Mouse (Mus musculus) midbrain, embryonic 16.5 days (tissue): ENCODE measurements around the gene Tor4a. TPM values are rescaled to one million over a fixed set of nuclear protein-coding genes. Genes with fewer than 3 reads are reported as not detected.

Source experiments
- ATAC-seq: fragments of 200-750 bp; cut with Nextera tagmentation; 2 replicates; pipeline ENCODE4 v1.8.0; 2017; ENCODE audit warnings: moderate TSS enrichment
- H3K27ac ChIP-seq: fragments of 300-500 bp; sonication (generic); 2 replicates; pipeline ENCODE4 v1.5.1; 2014; ENCODE audit warnings: mild to moderate bottlenecking, low read length, mixed read lengths
- H3K27me3 ChIP-seq: fragments of 300-500 bp; sonication (generic); 2 replicates; pipeline ENCODE4 v1.6.1; 2014; ENCODE audit warnings: low read depth, low read length, mixed read lengths; ENCODE audit not compliant: control insufficient read depth, insufficient read depth
- H3K36me3 ChIP-seq: fragments of 300-500 bp; sonication (generic); 2 replicates; pipeline ENCODE4 v1.6.1; 2014; ENCODE audit warnings: mild to moderate bottlenecking, low read length, moderate library complexity, mixed read lengths; ENCODE audit not compliant: control insufficient read depth, insufficient read depth
- H3K4me1 ChIP-seq: fragments of 300-500 bp; sonication (generic); 2 replicates; pipeline ENCODE4 v1.6.1; 2014; ENCODE audit warnings: mild to moderate bottlenecking, low read length, mixed read lengths; ENCODE audit not compliant: control insufficient read depth, insufficient read depth
- H3K4me2 ChIP-seq: fragments of 300-500 bp; sonication (generic); 2 replicates; pipeline ENCODE4 v1.6.1; 2014; ENCODE audit warnings: mild to moderate bottlenecking, low read length, mixed read lengths
- H3K4me3 ChIP-seq: fragments of 300-500 bp; sonication (generic); 2 replicates; pipeline ENCODE4 v1.5.1; 2014; ENCODE audit warnings: low read depth, mild to moderate bottlenecking, low read length, moderate library complexity, mixed read lengths
- H3K9ac ChIP-seq: fragments of 300-500 bp; sonication (generic); 2 replicates; pipeline ENCODE4 v1.6.1; 2014; ENCODE audit warnings: low read depth, low read length, mixed read lengths
- H3K9me3 ChIP-seq: fragments of 300-500 bp; sonication (generic); replicated peaks from 2 replicates; pipeline ENCODE4 v1.6.1; 2014; ENCODE audit warnings: mild to moderate bottlenecking, low read length, mixed read lengths; ENCODE audit not compliant: control insufficient read depth, poor library complexity, severe bottlenecking
- WGBS: fragments of 180-500 bp; shearing (Covaris S2); extraction: QIAGEN DNeasy Blood & Tissue Kit; methylation state at CpG from one replicate; pipeline ENCODE4 v1.1.7; 2014; 5-methylcytosine and 5-hydroxymethylcytosine counted together
- polyA plus RNA-seq: library from polyadenylated mRNA; unstranded; fragments of >200 nt; fragmentation: Nextera tagmentation; extraction: Ambion mirVana; gene quantifications from 2 replicates; pipeline ENCODE4 v1.2.1, GENCODE M21; 2015

Gene Tor4a
- polyA plus RNA-seq, 1 experiment from 2014 or later: 1.2 TPM

- Histone ChIP-seq H3K27me3 (no peaks in the 10 kb centered on the region), H3K4me2 (no peak overlapping the region), H3K4me1 (peaks cover 10% of the 10 kb centered on the region; the same call in 1 of the 2 replicates), H3K36me3 (no peaks in the 10 kb centered on the region), H3K9me3 (no peaks in the 10 kb centered on the region), H3K9ac (no peak overlapping the region), H3K27ac (no peak overlapping the region), H3K4me3 (no peak overlapping the region)
- no peak for ATAC-seq
- 90% methylated on average over 6 of the region's 6 CpGs for WGBS
Observed at GRCm38 (mm10) chr2:25171101-25171768, 25.5 kb downstream of the Tor4a start.

DNA sequence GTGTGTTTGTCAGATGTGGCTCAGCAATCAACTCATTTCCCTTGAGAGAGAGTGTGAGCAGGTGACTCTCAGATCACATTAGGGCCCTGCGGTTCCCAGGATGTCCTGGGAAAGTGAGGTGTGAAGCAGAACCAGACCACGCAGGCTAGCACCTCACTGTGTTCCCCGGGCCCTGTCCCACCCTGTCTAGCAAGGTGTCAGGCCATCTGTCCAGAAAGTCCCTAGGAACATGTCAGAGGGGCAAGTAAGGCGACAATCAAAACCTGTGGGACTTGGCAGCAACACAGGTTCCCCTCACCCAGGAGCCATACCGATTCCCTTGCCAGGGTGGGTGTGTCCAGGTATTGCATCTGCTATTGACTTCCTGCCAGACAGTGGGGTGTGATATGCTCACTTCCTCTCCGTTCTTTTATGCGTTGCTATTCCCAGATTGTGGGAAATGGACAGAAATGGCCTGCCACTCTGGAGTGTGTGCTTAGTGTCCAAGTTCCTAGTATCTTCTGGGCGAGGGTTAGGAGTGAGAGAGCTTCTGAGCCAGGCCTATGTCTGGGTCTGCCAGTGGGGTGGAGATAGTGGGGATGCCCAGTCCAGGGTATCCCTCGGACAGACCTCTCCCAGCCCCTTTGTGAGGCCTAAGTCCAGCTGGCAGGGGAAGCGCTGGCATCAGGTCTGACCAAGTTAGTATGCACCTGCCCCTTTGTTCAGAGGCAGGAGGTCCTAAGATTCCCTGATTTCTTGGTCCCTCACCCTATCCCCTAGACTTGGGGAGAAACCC is 26.2 kb downstream of the Tor4a start:
- no peak overlapping the region for H3K27ac ChIP-seq
- peaks cover 10% of the 10 kb centered on the region; the same call in 1 of the 2 replicates for H3K4me1 ChIP-seq
- no peak overlapping the region for H3K9ac ChIP-seq
- no peak overlapping the region for H3K4me3 ChIP-seq
- 81% methylated on average over 10 of the region's 10 CpGs for WGBS
- no peaks in the 10 kb centered on the region for H3K27me3 ChIP-seq
- H3K9me3 ChIP-seq: no peaks in the 10 kb centered on the region
- no peak overlapping the region for H3K4me2 ChIP-seq
- no peaks in the 10 kb centered on the region for H3K36me3 ChIP-seq
- ATAC-seq: no peak

- WGBS: 17% methylated on average over 5 of the region's 5 CpGs
- no peak for ATAC-seq
- Histone ChIP-seq H3K27ac (peak overlapping the region; percentile 42; the same call in 1 of the 2 replicates), H3K9ac (no peak overlapping the region), H3K9me3 (no peaks in the 10 kb centered on the region), H3K36me3 (no peaks in the 10 kb centered on the region), H3K27me3 (no peaks in the 10 kb centered on the region), H3K4me3 (no peak overlapping the region), H3K4me1 (peaks cover 10% of the 10 kb centered on the region; the same call in 1 of the 2 replicates), H3K4me2 (no peak overlapping the region)
Observed at GRCm38 (mm10) chr2:25169778-25170177, 26.9 kb downstream of the Tor4a start.

DNA sequence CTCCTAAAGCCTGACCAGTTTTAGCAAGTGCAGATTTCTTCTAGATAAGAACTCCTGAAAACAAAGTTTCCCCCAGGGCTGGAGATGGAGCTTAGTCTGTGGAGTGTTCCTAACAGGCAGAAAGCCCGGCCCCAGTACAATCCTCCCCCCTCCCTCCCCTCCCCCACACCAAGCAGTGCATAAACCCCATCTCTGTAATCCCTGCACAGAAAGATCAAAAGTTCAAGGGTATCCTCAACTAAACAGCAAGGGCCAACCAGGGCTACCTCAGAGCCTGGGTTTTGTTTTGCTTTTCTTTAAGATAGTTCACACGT is 28.1 kb downstream of the Tor4a start:
- H3K9me3 ChIP-seq: no peaks in the 10 kb centered on the region
- H3K4me3 ChIP-seq: peak overlapping the region; percentile 62
- H3K4me2 ChIP-seq: peak overlapping the region; percentile 94
- peak overlapping the region; percentile 71 for H3K27ac ChIP-seq
- WGBS: 8% methylated on average over 2 of the region's 2 CpGs
- H3K9ac ChIP-seq: no peak overlapping the region; the same call in 1 of the 2 replicates
- H3K4me1 ChIP-seq: peaks cover 10% of the 10 kb centered on the region; the same call in 1 of the 2 replicates
- no peaks in the 10 kb centered on the region for H3K27me3 ChIP-seq
- H3K36me3 ChIP-seq: no peaks in the 10 kb centered on the region
- peak; percentile 14; the same call in 1 of the 2 replicates for ATAC-seq

DNA sequence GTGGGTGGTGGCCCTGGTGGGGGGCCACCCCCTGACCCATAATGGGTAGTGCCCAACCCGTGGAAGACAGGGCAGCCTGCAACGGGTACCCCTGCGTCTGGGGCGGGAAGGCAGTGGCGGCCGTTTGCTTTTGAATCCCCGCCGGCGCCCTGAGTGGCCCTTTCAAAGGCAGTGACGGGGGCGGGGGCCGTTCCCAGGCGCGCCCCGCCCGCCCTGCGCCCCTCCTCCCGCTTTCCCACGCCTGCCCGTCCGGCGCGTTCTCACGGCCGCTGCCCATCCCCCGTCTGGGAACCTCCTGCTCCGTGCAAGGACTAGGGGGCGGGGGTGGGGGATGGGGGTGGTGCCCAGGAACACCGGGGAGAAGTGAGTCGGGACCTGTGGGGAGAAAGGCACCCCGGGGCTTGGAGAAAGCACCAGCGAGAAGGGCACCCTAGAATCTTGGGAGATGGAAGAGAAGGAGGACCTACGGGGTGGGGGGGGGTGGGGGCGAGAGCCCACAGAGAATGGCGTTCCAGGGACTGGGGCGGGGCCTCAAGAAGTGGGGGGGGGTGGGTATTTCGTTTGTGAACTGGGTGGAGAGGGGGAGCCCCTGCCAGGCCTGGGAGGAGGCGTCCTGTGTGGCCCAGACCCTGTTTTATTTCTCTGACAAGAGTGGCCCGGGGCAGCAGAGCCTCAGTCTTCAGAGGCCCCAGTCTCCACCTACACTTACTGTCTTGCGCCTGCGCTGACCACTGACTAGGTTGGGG is 28.6 kb downstream of the Tor4a start:
- peak overlapping the region; percentile 77 for H3K9ac ChIP-seq
- whole genome bisulfite sequencing: under 1% methylated on average over 27 of the region's 41 CpGs
- peak overlapping the region; percentile 94 for H3K4me2 ChIP-seq
- no peaks in the 10 kb centered on the region for H3K27me3 ChIP-seq
- H3K36me3 ChIP-seq: no peaks in the 10 kb centered on the region
- H3K4me1 ChIP-seq: peaks cover 10% of the 10 kb centered on the region; the same call in 1 of the 2 replicates
- H3K4me3 ChIP-seq: peak overlapping the region; percentile 62
- peak; percentile 81 for ATAC-seq
- H3K9me3 ChIP-seq: no peaks in the 10 kb centered on the region
- peak overlapping the region; percentile 71 for H3K27ac ChIP-seq

DNA sequence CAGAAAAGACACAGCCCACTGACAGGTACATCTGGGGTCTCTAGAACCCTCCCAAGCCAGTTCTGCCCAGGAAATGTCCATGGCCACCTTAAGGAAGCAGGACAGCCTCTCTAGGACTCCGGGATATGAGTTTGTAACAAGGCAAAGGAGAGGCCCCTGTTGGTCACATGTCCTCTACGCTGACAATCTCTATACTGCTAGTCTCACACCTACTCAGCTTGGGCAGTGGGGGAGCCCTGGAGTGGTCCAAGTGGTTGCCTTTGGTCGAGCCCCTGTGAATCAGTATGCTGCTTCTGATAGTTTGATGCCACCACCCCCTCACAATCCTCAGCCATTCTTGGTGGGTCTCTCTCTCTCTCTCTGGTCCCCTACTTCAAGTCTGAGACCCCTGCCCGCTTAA is 29.2 kb downstream of the Tor4a start:
- Histone ChIP-seq H3K4me3 (peak overlapping the region; percentile 62), H3K36me3 (no peaks in the 10 kb centered on the region), H3K4me1 (peaks cover 10% of the 10 kb centered on the region; the same call in 1 of the 2 replicates), H3K27ac (peak overlapping the region; percentile 71), H3K4me2 (peak overlapping the region; percentile 94), H3K27me3 (no peaks in the 10 kb centered on the region), H3K9ac (peak overlapping the region; percentile 77), H3K9me3 (no peaks in the 10 kb centered on the region)
- ATAC-seq: peak; percentile 52
- WGBS: 9% methylated on average over 4 of the region's 4 CpGs

DNA sequence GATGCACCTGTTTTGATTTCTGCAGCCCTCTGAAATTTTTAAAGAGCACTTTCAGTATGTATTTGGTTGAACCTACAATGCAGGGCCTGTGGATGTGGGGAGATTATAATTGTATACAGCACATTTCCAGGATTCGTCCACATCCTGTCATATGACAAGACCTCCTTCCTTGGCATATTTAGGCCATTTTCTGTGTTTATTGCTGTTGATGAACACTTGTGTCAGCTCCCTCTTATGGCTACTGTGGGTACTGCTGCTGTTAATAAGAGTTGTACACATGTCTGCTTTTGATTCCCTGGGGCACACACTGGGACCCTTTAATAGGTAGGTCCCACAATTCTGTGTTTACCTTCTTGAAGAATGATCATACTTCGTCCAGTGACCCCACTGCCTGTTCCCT is 39.0 kb downstream of the Tor4a start:
- Histone ChIP-seq H3K4me1 (no peaks in the 10 kb centered on the region), H3K9ac (no peak overlapping the region), H3K9me3 (no peaks in the 10 kb centered on the region), H3K4me3 (no peak overlapping the region), H3K36me3 (no peaks in the 10 kb centered on the region), H3K27me3 (no peaks in the 10 kb centered on the region), H3K4me2 (no peak overlapping the region), H3K27ac (no peak overlapping the region)
- ATAC-seq: no peak
- WGBS: 52% methylated on average over 2 of the region's 2 CpGs

DNA sequence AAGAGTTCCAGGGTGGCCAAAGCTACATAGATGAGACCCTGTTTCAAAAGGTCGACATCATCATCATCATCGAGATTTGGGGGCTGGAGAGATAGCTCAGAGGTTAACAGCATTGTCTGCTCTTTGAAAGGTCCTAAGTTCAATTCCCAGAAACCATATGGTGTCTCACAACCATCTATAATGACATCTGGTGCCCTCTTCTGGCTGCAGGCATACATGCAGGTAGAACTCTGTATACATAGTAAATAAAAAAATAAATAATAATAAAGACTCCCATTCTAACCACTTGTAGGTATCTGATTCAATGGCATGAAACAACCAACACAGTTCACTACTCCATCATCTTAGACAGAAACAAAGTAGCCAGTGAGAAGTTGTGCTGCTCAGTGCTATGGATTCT is 39.7 kb downstream of the Tor4a start:
- Histone ChIP-seq H3K27ac (no peak overlapping the region), H3K36me3 (no peaks in the 10 kb centered on the region), H3K4me3 (no peak overlapping the region), H3K9ac (no peak overlapping the region), H3K27me3 (no peaks in the 10 kb centered on the region), H3K4me1 (no peaks in the 10 kb centered on the region), H3K9me3 (no peaks in the 10 kb centered on the region), H3K4me2 (no peak overlapping the region)
- WGBS: 58% methylated on average over 2 of the region's 2 CpGs
- no peak for ATAC-seq
